Mouse (Mus musculus) heart, adult 9 months (tissue): ENCODE measurements around the gene Braf.

Experiments
- DNase-seq, 2 experiments: peaks; one replicate each; pipeline ENCODE4 v3.0.0; 2022; ENCODE audit warnings: low spot score in 2 of 2

Gene Braf

GRCm38 (mm10) chr6:39607365-39607764, 117.9 kb downstream of the Braf start:
- no peak for DNase-seq

- DNase-seq, result no peak
Measured at GRCm38 (mm10) chr6:39606862-39607261, 118.4 kb downstream of the Braf start.

GRCm38 (mm10) chr6:39606056-39606455, 119.2 kb downstream of the Braf start:
- DNase-seq, result no peak

DNA sequence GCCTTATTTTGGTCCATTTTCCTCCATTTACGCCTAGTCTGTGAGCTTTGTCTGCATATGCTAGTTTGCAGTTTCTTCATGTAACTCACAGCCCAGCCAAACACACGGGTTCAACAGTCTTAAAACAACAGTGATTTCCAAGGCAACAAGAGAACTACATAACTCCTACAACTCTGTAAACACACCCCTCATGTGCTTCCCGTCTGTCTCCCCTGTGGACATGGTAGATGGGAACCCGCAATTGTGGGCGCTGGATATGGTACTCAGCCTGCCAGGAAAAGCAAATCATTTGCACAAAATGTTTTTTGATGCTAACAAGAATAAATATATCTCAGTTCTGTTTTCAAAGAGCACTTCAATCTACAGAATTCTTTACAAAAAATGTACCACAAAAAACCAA, 120.7 kb downstream of the Braf start:
- DNase-seq, result no peak

- DNase-seq, result no peak
Measured at GRCm38 (mm10) chr6:39601828-39602227, 123.4 kb downstream of the Braf start.

GRCm38 (mm10) chr6:39600851-39601250, 124.4 kb downstream of the Braf start:
- DNase-seq, result no peak

DNA sequence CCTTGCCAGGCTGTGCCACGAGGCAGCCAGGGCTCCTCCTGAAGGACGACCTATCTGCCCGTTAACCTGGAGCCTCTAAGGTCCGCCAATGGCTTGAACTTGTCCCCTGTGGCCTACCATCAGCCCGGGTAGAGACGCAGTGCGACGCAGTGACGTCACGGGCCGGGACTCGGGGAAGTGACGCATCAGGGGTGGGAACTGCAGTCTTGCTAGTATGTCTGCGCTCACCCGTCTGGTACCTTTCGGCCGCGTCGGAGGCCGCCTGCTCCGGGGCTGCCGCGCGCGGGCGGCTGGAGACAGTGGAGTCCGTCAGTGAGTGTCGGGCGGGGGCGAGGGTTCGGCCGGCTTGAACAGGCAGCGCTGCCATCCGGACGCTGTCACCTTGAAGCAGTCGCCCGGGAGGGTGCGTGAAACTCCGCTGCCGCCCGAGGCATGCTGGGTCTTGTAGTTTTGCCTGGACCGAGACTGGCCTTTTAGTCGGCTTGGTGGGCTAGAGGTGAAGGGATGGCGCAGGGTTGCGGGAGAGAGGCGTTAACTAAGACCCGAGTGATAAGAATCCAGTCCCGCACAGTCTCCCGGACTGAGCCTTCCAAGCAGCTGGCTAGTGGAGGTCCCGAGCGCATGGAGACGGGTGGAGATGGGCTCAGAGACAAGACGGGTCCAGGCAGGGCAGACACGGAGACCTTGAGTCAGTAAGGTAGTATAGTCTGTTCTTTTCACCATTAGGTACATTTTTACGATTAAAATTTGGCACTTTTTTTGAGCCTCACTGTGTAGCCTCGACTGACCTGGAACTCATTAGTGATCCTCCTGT, 132.7 kb downstream of the Braf start, which contains the start of gene Ndufb2:
Gene Ndufb2, plus strand, starts transcription at position 174 of the 814 bp plus-strand sequence.
- peak; percentile 94 to 95 for DNase-seq

DNA sequence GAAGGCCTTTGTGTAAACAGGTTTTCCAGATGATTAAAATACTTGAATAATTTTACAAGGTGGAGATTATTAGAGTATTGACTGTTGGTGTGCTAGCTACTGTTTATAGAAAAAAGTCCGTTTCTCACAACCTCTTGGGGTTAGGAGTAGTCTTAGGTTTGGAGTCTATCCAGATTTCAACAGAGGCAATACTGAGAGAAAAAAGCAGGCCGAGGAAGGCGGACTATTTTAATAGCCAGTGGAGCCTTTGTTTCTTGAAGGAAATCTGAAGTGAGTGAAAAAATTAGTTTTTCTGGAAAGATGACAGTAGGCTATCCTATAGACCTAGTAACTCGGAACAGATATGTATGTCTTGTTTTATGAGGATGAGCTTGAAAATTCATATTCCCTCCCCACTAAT, 133.8 kb downstream of the Braf start:
- DNase-seq, result no peak

DNA sequence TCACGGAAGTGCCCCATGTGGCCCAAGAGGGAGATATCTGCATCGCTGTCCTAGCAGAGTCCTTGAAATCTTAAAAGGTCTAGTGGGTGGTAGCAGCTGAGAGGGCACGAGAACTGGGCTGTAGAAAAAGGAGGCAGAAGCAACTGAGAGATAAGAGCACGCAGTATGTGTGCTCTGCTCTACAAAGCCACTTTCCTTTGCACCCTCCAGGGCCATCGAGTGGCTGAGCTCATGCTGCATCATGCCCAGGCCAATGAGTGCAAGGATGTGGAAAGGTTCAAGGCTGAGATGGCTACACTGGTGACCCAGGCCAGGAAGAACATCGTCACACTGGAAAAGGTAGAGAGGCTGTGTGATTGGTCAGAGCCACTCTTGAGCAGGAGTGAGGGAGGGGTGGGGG, 139.7 kb downstream of the Braf start, which contains the start of gene Gm42420:
Gene Gm42420, plus strand, starts transcription at position 237 of the 400 bp plus-strand sequence.
- no peak for DNase-seq

GRCm38 (mm10) chr6:39581087-39581784, 144.0 kb downstream of the Braf start:
- DNase-seq, result no peak

DNA sequence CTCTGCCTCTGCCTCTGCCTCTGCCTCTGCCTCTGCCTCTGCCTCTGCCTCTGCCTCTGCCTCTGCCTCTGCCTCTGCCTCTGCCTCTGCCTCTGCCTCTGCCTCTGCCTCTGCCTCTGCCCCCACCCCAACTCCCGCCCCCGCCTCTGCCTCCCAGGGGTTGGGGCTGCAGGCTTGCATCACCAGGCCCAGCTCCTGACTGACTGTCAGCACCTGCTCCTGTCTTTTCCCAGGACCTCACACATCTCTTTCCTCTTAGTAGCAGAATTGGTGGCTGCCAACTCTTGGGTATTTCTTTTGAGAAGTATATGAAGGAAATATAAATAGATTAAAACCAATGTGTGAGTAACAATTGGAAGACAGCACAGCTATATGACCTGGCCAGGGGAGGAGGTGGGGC, 144.7 kb downstream of the Braf start:
- no peak for DNase-seq

DNA sequence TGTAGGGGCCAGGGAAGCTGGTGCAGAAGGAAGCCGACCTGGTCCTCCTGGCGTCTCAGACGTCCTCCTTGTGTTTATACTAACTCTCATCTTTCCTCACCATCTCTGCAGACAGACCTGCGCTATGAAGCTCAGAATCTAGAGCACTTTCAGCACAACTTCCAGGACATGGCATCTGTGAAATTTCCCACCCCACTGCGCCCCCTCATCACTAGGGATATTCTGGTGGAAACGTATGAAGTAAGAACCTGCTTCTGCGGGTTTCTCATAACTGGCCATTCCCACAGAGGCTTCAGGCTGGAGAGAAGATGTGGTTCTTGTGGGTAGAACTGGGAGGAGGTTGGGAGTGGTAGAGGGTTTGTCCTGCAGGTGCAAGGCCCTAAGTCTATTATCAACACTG, 145.7 kb downstream of the Braf start:
- DNase-seq, result no peak

DNA sequence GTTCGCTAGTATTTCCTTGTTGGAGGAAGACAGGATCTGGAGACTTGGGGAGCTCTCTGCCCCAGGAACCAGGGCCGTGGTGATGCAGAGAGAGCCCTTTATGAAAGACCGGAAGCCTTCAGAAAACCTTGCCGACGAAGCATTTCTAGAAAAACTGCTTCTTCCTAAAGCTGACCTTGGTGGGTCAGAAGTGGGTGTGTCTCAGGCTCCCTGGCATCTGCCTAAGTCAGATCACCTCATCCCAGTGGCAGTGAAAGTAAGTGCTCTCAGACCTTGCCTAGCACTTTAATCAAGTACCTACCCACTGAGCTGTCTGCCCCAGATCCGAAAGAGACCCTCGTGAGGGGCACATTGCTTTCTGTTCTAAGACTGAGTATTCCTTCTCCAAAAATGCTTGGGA, 150.3 kb downstream of the Braf start:
- no peak for DNase-seq

GRCm38 (mm10) chr6:39574555-39574869, 150.8 kb downstream of the Braf start:
- peak in 1 of 2 experiments; percentile 42 for DNase-seq

GRCm38 (mm10) chr6:39573791-39574554, 151.3 kb downstream of the Braf start, which contains the start of gene Adck2:
Adck2 (plus strand) TSS chr6:39573873.
- peak; percentile 68 to 74 for DNase-seq

DNA sequence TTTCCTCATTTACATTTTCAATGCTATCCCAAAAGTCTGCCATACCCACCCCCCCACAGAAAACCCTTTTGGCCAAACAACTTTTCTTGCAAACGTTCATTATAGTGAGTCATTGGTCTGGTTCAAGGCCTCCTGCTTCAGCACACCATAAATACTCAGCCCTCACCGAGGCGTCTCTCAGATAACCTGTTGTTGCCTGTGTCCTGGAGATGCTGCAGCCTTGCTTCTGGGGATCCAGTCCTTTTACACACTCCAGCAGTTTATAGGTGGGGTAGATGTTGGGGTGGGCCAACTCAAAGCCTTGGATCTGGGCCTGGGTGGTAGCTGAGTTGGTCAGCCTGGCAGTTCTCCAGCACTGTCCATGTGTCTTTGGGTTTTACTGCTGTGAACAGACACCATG, 154.8 kb downstream of the Braf start:
- DNase-seq, result no peak

- no peak for DNase-seq
Measured at GRCm38 (mm10) chr6:39567528-39567927, 157.7 kb downstream of the Braf start.

- DNase-seq, result peak; percentile 72 to 89
Measured at GRCm38 (mm10) chr6:39562166-39563015, 162.9 kb downstream of the Braf start.

GRCm38 (mm10) chr6:39559276-39559939, 165.9 kb downstream of the Braf start:
- DNase-seq, result no peak

- peak; percentile 78 to 83 for DNase-seq
Measured at GRCm38 (mm10) chr6:39557723-39558261, 167.5 kb downstream of the Braf start, which contains the start of gene Dennd2a. Dennd2a (minus strand) TSS chr6:39557867.
